Mouse (Mus musculus) brown adipose tissue, adult 24 weeks (tissue): Measurements from ENCODE around the gene Wee1. TPM values are rescaled to one million over a fixed set of nuclear protein-coding genes. Genes with fewer than 3 reads are reported as not detected.
"Not testable (repeated sequence)": the region's sequence is repeated elsewhere in the genome, so short reads cannot be mapped to it uniquely, and the experiment has no call there.

Source experiments
- H3K27ac ChIP-seq: fragments of 200-500 bp; replicated peaks from 2 replicates; pipeline ENCODE4 v1.5.1; 2012; ENCODE audit warnings: low read depth, mild to moderate bottlenecking, low read length
- H3K4me1 ChIP-seq: fragments of 200-500 bp; 2 replicates; pipeline ENCODE4 v1.6.1; 2012; ENCODE audit warnings: low read length, mixed read lengths; ENCODE audit not compliant: control insufficient read depth, insufficient read depth, insufficient read length
- H3K4me3 ChIP-seq: fragments of 200-500 bp; 2 replicates; pipeline ENCODE4 v1.5.1; 2012; ENCODE audit warnings: low read depth, mild to moderate bottlenecking, low read length, moderate library complexity; ENCODE audit not compliant: insufficient read depth
- polyA plus RNA-seq: library from polyadenylated mRNA; stranded (reverse); fragments of >200 nt; gene quantifications from 2 replicates; pipeline ENCODE4 v1.2.4, GENCODE M21; 2012; ENCODE audit not compliant: missing spikeins, insufficient read depth, insufficient read length

Gene Wee1
- polyA plus RNA-seq: 3.9 and 4.2 TPM in 2 replicates

DNA sequence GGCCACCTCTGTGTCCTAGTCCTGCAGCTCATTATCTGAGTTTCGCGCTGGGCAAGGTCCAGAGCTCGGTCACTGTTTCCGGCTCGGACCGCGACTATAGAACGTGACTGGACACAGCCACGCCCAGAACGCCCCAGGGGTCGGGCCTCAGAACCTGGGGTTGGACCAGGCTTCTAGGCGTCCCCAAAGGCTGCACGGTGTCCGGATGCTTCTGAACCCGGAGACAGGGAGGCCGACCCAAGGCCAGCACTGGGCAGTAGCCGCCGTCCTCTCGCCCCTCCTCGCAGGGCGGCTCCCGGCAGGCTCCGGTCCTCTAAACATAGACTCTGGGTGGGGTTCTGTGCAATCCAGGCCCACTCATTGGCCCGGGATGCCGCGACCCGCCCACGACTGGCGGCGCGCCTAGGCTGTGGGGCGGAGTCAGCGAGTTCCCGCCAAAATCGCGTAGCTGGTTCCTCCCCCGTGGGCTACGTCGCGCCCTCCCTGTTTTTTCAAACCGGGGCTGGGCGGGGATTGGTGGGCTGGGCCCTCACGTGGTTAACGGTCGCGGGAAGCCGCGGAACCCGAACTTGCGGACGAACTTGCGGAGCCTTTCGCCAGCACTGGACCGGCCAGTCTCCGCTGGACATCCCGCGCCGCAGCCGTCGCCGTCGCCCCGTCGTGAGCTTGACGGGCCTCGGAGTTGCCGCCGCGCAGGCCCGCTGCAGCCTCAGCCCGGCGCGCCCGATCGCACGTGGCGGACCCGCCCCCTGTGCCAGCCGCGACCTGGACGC is at the start of gene Wee1:
Gene Wee1 (plus strand): TSS at position 531 of the 773 bp plus-strand sequence.
- H3K4me3 ChIP-seq: peak within 1 kb of the TSS; percentile 74
- H3K27ac ChIP-seq: peak within 1 kb of the TSS; percentile 97
- H3K4me1 ChIP-seq: peaks cover 14% of the 10 kb centered on the region; the same call in 1 of the 2 replicates

DNA sequence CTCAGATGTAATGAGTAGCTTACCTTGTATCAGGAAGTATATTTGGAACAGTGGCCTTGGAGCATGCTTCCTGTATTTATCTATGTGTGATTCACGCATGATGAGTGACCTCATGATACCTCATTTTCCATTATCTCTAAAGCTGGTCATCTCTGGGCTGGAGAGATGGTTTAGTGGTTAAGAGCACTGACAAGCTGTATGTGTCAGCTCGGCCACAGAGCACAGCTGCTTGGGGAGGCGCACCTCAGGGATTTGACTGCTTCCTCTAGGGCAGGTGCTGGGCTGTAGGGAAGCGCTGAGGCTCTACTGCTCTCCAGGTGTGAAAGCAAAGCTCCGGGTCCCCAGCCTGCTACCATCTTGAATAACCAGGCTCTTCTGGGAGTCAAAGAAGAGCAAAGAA is 43.7 kb upstream of the Wee1 start:
- Histone ChIP-seq H3K27ac (no peak overlapping the region), H3K4me1 (no peaks in the 10 kb centered on the region), H3K4me3 (no peak overlapping the region)

DNA sequence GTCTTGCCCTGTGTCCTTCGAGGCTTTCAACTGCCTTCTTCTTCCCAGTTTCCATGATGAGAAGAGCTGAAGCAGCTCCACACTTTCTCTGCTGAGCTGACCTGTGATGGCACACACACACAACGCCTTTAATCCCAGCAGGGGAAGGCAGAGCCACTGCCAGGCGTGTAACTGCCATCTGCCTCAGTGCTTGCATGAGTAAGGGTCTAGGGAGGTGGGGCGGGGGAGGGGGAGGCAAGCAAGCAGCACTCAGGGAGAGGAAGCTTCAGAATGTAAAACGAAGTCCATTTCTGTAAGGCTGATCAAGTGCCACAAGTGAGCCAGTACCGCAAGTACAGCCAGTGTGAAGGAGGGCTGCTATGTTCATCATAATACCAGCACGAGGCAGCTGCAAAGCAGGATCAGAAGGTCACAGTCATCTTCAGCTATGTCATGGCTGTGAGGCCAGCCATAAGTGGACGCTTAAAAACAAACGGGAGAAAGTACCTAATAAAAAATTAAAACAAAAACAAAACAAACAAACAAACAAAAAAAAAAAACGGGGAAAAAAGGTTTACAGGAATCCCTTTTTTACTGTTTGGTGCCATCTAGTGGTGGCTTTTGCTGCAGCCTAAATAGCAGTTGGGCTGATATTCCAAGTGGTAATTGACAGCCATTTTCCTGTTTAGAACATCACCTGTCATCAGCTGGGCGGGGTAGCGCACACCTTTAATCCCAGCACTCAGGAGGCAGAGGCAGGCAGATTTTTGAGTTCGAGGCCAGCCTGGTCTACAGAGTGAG is 38.3 kb upstream of the Wee1 start:
- H3K27ac ChIP-seq: no peak overlapping the region
- H3K4me3 ChIP-seq: no peak overlapping the region
- no peaks in the 10 kb centered on the region for H3K4me1 ChIP-seq

DNA sequence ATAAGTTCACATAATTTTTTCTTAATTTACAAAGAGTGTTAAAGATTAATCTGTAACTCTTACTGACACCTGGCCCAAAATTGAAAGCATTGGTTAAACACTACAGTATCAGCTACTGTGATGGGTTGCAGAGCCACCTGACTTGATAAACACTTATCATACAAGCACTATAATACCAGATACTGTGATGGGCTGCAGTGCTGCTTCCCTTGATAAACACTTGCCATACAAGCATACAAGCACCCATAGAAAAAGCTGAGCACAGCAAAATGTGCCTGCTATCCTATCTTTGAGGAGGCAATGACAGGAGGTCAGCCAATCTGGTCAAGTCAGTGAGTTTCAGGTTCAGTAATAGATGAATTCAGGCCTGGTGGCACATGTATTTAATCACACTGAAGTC is 36.6 kb upstream of the Wee1 start:
- no peak overlapping the region for H3K27ac ChIP-seq
- no peak overlapping the region for H3K4me3 ChIP-seq
- no peaks in the 10 kb centered on the region for H3K4me1 ChIP-seq

DNA sequence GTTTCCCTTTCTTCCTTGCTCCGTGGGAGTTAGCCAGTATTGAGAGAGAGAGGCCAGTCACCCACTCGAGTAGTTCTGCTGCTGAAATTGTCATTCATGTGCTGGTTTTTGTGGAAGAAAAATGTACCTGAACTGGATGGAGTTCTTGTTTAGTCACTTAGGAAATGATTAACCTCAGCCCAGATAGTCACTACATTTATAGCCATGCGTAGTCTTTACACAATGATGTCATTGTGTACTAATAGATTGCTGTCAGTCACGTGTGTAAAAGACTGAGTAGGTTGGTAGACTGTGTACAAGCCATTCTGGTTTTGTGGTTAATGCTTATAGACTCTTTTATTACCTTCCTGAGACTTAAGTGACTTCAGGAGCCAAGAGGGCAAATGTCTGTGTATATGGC is 33.9 kb upstream of the Wee1 start:
- Histone ChIP-seq H3K4me1 (no peaks in the 10 kb centered on the region), H3K4me3 (no peak overlapping the region), H3K27ac (no peak overlapping the region)

DNA sequence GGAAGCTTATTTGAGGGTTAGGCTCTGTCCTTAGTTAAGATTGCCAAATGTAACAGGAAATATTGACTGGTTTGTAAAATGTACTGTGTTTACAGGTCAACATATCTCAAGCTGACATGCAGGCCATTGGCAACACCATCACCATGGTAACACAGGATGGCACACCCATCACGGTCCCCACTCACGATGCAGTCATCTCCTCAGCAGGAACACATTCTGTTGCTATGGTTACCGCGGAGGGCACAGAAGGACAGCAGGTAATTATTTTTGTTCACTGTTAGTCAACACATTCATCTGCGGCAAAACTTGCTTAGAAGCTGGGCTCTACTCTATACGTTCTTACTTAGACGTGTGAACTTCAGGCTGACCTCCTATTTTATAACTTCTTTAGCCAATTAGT is 30.2 kb upstream of the Wee1 start:
- Histone ChIP-seq H3K4me1 (no peaks in the 10 kb centered on the region), H3K27ac (no peak overlapping the region), H3K4me3 (no peak overlapping the region)

DNA sequence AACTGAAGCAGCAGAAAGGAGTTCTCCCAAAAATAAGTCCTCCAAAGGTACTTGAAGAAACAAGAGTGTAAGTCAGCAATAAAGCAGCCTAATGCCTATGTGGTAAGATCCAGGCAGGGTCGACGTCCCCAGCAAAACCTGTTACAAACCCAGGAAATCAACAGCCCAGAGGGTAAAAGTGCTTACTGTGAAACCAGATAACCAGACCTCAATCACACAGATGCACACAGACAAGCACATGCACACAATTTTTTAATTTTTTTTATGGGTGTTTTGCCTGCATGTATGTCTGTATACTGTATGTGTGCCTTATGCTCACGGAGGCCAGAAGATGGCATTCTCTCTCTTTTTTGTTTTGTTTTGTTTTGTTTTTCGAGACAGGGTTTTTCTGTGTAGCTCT is 25.5 kb upstream of the Wee1 start:
- no peak overlapping the region for H3K4me3 ChIP-seq
- H3K27ac ChIP-seq: no peak overlapping the region
- H3K4me1 ChIP-seq: no peaks in the 10 kb centered on the region

DNA sequence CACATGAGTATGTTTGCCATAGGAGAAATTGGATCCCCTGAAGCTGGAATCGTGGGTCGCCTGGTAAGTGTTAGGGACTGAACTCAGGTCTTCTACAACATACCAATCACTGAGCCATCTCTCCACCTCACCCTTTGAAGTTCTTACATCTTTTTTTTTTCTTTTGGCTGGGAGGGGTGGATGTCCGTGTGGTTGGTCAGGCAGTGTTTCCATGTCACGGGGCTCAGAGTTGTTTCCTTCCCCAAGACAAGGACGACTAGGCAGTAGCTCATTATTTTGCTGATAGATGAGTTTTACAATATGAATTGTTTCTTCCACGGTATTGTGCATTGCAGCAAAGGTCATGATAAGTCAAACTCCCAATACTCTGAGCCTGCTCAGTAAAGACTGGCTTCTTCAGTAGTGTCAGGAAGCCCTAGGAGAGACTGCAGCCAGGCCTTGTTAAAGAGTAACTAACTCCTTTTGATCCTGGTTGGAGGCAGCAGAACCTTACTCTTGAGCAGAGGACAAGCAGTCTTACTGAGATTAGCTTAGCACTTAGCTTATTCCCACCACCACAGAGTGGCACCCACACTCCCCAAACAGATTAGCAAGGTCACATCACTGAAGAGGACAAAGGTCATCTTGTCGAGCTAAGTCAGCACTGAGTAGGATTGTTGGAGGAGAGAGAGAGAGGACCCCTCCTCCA is 24.6 kb upstream of the Wee1 start:
- Histone ChIP-seq H3K27ac (no peak overlapping the region), H3K4me1 (no peaks in the 10 kb centered on the region), H3K4me3 (no peak overlapping the region)

DNA sequence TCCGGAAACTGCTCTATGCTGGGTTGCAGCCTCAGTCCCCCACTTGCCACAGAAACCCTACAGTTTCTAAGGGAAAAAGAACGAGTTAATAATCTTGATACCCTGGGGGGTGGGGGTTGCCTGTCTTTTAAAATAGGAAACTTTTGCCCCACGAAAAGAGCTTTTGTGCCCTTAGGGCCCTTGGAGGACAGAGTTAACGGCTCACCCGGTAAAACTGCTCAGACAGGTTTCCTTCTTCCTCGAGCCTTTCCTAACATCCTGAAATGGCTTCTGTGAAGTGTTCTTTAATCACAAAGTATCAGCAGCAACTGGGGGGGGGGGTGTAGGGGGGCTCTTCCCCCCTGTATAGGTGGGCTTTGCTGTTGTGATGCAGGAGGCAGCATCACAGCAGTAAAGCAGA is 21.0 kb upstream of the Wee1 start:
- Histone ChIP-seq H3K4me1 (no peaks in the 10 kb centered on the region), H3K4me3 (no peak overlapping the region), H3K27ac (no peak overlapping the region)

DNA sequence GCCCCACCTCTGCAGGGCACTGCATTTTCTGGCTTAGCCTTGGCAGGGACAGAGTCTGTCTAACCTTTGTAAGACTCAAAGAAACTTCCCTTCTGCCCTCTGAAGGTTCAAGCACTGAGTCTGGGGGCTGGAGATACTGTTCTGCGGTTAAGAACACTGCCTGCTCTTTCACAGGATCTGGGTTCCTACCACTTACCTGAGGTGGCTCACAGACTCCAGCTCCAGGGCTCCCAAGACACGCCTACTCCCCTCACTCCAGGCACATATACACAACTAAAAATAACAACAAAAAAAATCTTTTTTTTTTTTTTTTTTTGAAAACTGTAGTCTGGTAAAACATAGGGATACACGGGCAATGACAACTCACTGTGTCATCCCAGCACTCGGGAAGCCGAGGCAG is 20.6 kb upstream of the Wee1 start:
- H3K4me1 ChIP-seq: no peaks in the 10 kb centered on the region
- no peak overlapping the region for H3K27ac ChIP-seq
- no peak overlapping the region for H3K4me3 ChIP-seq

DNA sequence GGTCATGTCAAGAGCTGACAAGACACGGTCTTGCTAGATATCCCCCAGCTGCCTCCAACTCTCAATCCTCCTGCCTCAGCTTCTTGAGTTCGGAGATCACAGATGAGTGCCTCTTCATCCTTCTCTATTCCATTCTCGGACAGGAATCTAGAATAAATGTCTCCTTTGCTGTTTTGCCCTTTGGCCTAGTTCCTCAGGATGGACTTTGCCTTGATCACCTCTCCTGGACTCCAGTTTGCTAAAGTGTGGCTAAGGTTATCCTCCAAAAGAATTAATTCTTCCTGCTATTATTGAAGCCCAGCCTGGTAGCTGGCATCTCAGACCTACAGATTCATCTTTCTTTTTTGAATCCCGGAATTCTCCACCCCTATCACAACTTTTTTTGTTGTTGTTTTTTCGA is 16.8 kb upstream of the Wee1 start:
- Histone ChIP-seq H3K27ac (no peak overlapping the region), H3K4me3 (no peak overlapping the region), H3K4me1 (peaks cover 4% of the 10 kb centered on the region)

DNA sequence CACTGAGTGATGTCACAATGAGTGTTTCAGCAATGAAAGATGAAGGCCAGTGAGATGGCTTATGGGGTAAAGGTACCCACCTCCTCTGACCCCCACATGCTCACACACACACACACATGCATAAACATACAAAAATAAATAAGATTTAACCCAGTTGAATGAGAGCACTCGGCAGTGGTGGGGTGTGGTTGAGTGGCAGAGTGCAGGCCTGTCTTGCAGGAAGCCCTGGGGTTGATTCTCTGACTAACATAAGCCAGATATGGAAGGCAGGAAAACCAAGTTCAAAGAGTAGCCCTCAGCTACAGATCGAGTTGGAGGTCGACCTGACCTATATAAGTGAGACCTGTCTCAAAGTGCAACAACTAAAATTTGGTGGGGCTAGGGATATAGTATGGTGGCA is 15.2 kb upstream of the Wee1 start:
- no peak overlapping the region for H3K4me3 ChIP-seq
- peaks cover 4% of the 10 kb centered on the region for H3K4me1 ChIP-seq
- H3K27ac ChIP-seq: no peak overlapping the region

DNA sequence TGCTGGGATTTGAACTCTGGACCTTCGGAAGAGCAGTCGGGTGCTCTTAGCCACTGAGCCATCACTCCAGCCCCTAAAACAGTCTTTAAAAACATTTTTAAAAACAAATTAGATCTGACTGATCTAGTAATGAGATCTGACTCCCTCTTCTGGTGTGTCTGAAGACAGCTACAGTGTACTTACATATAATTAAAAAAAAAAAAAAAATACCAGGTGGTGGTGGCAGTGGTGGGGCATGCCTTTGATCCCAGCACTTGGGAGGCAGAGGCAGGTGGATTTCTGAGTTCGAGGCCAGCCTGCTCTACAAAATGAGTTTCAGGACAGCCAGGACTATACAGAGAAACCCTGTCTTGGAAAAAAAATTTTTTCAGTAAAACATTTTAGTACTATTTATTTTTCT is 13.3 kb upstream of the Wee1 start:
- H3K4me1 ChIP-seq, H3K4me3 ChIP-seq: not testable (repeated sequence)
- 0 out of 2 replicates have a peak overlapping the region, but pooled peaks have one; percentile 33 for H3K27ac ChIP-seq

DNA sequence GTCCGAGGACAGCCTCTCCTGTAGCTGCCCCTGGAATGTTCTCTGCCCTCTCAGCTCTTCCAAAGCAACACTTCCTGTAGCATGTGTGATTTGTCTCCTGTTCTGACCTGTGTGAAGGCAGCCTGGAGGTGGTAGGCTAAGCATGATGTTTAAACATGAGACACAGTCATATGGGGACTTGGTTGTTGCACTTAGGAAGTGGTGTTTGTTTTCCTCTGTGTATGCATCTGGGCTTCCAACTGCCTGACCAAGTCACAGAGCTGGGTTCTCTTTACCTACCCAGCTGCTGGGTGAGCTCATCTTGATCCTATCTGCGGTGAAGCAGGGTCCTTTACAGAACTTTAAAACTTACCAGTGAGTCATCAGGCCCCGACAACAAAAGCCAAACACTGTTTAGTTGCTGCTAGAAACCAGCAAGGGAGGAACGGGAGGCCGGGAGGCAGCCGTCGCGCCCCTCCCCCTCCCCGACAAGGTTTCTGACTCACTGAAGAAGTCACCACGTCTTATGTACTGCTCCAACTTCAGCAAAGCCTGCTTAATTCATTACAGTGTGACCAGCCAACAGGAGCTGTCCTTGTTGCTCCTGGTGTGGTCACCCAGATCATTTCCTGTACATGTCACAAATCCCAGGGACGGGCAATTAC is 12.8 kb upstream of the Wee1 start:
- peak overlapping the region; percentile 46 for H3K4me3 ChIP-seq
- H3K27ac ChIP-seq: 0 out of 2 replicates have a peak overlapping the region, but pooled peaks have one; percentile 33
- peaks cover 4% of the 10 kb centered on the region for H3K4me1 ChIP-seq
